Mouse (Mus musculus) spleen, adult 18-20 months (tissue): ENCODE results near the gene Prdm5.

Experiments
- DNase-seq, 2 experiments: peaks; one replicate each; pipeline ENCODE4 v3.0.0; 2022; ENCODE audit warnings: mixed read lengths in 2 of 2

The Prdm5 gene

DNA sequence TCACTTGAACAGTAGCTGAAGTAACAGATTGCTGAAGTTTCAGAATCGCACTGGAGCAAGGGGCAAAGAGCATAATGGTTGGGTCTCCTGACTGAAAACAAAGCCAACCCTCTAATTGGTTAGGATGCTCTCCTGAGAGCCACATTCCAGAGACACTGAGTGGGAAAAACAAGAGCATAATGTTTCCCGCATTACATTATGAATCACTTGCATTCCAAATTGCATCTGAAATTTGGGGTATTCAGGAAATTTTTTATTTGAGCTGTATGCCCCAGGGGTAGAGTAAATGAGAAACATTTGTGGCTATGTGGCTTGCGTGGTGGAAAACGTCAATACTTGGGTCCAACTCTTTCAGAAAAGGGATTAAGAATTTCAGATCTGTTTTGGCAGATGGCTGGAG lies 55.2 kb downstream of the Prdm5 start:
- DNase-seq = no peak

DNA sequence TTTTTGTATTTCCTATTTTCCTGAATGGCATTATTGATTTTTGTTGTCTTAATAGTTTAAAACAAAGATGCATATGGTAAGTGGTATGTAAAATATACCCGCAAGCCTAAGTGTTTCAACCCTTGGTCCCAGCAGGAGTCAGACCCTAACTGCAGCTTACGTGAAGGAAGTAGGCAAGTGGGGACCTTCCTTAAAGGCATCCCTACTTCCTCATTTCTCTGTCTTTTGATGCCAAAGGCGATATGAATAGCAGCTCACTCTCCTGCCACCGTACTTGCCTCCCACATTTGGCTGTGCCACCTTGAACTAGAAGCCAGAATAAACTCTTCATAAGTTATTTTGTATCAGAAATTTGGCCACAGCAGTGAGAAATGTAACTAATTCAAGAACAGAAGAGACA lies 63.8 kb downstream of the Prdm5 start:
- DNase-seq = no peak

DNA sequence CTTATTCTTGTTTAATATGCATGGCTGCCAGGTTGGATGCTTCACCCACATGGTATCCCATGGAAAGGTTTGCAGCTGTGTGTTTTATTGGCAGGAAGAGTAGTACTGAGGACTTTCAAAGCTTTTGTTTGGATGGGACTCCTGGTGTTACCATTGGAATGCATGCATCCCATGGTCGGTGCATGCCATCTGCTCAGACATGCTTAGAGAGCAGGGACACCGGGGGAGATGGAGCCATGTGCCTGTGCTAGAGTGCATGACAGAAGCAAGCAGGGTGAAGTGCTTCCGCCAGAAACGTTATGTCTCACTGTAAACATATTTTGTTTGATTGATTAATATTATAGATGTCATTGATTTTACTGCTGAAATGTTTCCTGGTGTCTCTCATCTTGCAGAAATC lies 70.3 kb downstream of the Prdm5 start:
- no peak for DNase-seq

DNA sequence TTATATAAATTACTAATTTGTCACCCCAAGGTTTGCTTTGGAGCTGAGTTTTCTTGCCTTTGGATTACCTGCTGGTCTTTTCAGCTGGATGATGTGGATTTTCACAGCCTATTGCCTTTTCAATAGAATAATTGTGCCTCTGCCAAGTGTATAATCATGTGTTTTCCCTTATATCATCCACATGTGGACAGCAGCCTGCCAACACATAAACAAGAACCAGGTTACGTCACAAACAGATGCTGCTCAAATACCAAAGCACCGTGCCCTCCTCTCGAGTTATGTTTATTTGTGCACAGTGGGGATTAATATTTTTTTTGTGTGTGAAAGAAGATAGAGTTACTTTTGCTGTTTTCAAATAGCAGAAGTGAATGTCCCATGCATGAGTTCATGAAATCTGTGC lies 70.9 kb downstream of the Prdm5 start:
- DNase-seq = no peak

DNA sequence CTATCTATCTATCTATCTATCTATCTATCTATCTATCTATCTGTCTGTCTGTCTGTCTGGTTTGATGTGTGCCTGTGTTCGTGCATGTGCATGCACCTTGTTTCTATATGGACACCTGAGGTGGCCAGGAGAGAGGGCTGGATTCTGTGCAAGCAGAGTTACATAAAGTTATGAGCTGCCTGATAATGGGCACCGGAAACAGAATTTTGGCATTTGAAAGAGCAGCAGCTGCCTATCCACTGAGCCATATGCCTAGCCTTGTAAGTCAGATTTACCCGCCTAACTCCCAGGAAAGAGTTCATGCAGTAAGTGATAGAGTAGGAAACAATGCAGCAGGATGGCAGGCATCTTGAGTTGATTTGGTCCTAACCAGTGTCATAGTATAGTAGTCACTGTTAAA lies 71.4 kb downstream of the Prdm5 start:
- DNase-seq = no peak

DNA sequence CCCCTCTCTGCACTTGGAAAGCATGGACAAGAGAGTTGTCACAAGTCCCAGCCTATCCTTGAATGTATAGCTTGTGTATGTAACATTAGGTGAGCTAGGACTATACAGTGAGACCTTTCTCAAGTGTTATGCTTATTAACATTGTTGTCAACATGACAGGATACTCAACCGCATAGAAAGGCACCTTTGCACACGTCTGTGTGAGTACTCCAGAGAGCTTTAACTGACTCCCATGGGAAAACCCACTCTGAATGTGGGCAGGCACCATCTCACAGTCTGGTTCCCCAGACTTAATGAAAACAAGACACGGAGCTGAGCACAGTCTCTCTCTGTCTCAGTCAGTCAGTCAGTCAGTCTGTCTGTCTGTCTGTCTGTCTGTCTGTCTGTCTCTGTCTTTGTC lies 75.2 kb downstream of the Prdm5 start:
- no peak for DNase-seq

DNA sequence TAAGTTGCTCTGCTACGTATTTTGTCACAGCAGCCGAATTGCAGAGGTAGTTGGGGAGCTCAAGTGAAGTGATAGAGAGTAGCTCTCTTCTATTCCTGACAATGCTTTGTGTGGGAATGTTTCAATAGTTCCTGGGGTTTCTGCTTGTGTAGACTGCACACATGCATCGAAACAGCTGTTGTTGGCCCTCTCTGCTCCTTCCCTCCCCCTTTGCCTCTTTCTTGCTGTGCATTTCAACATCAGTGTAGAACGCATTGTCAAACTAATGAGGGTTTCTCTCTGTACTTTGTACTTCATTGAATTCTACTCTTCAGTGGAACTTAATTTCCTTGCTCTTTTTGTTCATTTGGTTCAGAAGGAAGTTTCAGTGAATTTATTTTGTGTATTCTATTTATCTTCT lies 75.8 kb downstream of the Prdm5 start:
- no peak for DNase-seq

DNA sequence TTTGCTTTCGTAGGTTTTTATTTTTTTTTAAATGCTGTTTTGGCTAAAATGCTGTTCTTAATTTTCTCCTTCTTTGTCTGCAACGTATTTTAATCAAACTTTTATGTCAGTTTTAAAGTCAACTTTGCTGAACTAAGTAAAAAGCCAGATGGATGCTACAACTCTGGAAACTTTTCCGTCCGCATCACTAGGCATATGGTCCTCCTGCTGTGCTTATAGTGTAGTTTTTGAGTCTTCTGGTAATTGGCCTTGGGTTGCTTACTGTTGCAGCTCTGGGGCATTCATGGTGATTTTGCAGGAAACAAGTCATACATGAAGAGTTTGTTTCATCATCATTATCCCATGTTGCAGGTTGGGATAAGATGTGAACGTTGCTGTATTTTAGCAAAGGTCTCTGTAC lies 81.8 kb downstream of the Prdm5 start:
- DNase-seq = no peak

DNA sequence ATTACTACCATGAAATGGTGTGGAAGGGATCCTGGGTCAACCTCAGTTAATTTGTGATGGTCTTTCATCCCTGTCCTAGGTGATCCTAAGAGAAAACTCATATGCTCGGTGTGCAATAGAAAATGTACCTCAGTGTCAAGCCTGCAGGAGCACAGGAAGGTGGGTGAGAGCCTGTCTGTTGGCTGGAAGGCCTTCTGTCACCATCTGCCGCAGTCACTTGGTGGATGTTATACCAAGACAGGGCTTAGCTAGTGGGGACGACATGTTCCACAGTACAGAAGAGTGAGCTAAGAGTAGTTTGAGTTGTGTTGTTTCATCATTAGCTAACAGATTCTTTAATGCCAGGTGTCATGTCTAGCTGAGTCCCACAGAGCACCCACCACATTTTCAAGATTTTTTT lies 84.0 kb downstream of the Prdm5 start:
- no peak for DNase-seq

DNA sequence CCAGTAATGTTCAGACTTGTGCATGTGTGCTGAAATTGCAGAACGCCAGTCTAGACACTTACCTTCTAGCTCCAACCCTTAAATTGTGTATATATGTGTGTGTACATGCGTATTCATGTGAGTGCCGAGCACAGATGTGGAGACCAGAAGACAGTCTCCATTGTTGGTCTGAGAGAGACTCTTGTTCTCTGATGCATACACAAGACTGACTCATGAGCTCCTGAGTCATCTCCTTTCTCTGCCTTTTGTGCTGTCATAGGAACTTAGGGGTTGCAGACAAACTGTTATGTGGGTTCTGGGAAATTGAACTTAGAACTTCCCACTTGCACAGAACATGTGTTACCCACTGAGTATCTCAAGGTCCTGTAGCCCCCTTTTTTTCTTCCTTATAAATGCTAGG lies 85.4 kb downstream of the Prdm5 start:
- no peak for DNase-seq

DNA sequence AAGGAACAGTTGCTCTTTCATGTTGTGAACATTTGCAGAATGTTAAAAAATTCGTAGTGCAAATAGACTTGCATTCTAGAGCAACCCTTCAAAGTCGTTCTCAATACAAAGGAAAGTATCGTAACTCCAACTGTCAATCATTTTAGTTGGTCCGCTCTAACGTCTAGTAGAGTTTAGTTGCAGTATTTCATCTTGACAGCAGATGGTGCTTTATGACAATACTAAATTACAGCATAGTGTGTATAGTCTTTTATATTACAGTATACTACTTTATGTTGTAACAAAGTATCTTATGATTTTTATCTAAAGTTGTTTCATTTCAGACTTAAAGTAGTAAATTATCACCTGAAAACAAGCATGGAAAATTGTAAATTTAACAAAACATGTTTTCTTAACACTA lies 86.1 kb downstream of the Prdm5 start:
- no peak for DNase-seq

DNA sequence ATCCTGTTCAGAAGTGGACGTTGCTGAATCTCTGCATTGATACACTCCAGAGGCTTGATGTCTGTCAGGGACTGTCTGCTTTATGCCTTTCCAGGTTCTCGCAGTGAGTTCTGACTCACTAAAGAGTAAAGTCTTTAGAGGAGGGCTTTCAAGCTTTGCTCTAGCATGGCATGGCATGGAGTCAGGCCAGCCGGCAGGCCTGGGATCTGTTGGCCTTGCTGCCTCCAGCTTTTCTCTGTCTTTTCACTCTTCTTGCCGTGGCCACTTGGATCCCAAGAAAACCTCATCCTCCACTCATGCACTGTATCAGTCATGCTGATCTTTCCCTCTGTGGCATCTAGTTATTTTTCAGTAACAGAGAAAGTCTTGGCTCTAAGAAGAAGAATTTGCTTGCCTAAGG lies 87.1 kb downstream of the Prdm5 start:
- no peak for DNase-seq

DNA sequence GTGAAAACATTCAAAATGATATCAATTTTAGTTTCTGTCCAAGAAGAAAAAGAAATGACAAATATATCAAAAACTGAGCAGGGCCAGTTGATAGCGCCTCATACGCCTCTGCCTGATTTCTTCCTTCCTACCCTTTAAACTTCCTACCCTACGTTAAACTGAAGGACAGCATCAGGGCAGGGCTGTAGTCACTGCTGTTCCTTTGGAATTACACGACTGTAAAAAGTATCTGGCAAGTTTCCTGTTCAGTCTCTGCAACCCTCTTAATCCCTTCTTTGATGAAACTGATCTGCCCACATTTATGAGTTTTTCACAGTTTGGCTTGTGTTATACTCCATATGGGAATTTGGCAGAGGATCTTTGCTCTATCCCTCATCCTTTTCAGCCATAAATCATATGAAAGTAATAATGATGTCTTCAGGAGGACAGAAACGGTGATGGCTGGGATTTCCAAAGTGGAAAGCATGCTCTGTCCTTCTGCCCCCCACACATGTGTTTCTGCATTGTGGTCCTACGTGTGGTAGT lies 93.0 kb downstream of the Prdm5 start:
- DNase-seq = no peak

DNA sequence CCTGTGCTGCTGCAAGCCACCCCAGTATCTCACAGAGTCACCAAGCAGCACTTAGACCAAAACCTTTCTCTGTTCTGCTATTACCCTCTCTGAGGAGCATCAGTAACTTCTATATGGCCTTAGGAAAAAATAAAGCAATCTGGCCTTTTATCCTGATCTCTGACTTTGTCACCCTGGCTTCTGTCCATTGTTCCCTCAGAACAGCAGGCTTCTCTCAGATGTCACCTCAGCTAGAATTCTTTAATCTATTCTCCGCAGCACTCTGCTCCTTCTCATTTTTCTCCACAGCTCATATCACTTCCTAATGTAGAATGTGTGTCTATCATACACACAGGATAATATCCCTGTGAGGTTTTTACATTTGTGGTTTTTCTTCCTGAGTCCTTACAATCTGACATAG lies 99.5 kb downstream of the Prdm5 start:
- DNase-seq = no peak

DNA sequence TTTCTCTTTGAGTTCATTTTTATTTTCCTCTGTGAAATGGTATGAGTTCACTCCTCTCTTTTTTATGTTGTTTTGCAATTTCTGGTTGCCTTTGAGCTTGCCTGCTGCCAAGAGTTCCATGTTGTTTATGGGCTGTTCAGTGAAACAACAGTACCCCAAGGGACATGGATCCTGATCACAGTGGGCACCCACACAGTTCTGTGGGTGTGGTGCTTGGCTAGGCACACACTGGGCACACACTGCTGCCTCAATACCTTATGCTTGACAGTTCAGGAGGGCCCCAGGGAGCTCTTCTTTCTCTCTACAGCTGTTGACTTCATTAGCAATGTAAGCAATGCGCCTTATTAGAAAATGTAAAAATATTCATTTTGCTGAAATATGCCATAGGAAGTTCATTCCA lies 110.0 kb downstream of the Prdm5 start:
- no peak for DNase-seq

DNA sequence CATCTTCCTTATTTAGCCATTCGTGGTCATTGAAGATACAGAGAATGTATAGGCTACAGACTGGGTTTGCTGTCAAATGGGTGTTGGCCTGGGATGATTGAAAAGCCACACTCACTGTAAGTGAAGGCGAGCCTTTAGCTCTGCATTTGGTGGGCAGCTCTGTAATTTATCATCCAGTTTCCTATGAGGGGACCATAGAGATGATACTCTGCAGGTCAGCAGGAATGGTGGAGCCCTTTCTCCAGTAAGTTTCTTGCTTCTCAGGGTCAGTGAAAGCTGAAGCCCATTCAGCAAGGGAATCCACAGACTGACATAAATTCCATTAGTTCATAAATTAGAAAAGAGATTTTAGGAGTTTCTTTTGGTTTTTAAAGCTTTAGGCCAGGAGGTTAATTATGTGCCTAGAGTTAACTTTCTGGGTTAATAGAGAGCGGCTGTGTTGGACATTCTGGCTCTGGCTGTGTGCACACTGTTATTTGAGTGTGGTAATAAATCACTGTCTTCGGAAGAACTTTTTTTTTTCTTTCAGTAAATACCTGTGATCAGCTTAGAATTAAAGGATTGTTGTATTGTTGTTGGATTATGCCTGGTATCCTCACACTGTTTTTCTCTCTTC lies 113.4 kb downstream of the Prdm5 start:
- DNase-seq = no peak

DNA sequence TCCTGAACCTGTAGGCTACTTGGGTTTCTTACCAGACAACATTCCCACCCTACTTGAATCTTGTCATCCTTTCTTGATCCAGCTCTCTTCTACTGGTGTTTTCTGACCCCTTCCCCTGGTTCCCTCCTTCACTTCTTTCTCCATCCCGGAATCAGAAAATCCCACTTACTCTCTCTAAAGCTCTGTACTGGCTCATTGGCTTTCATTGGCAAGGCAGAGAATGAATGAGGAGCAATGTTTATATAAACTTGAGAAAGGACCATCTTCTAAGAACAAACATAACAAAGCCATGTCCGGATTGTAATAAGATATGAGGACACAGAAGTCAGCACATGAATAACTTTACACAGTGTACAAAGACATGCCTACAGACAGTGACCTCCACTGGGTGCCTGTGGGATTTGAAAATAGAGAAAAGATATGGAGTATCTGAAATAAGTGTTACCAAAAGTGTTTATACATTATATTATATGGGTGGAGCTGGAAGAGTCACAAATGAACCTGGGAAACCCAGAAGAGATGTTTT lies 127.9 kb downstream of the Prdm5 start:
- no peak for DNase-seq

DNA sequence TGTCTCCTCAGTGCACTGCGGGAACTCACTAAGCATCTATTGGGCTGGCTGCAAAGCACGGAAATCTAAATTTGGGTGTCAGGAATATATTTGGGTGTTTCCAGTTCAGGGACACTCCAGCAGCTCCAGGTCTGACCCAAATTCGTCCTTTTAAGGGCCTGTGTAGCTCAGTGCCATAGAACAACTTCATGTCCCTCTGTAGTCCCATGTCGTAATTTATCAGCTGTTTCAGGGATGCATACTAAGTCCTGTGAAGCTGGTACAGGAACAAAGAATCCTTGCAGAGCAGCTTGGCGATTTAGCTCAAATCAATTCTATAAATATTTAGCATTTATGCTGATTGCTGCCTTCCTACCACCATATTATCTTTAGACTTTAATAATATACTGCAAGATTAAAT lies 136.6 kb downstream of the Prdm5 start:
- no peak for DNase-seq

DNA sequence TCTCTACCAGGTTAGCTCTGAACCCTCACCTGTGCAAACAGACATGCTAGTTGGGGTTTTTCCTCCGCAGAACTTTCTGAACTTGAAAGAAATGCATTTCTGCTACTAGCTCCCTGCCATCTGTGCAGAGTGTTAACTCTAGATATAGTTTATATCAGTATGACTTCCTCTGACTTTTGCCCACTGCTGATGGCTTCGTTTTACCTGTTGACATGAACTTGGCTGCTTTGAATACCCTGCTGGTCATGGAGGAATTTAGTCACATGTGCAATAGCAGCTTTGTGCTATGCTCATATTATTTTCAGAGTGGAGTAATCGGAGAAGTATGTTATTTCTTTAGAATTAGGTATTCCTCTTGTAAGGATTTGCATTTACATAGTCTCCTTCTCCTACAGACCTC lies 142.9 kb downstream of the Prdm5 start:
- no peak for DNase-seq

DNA sequence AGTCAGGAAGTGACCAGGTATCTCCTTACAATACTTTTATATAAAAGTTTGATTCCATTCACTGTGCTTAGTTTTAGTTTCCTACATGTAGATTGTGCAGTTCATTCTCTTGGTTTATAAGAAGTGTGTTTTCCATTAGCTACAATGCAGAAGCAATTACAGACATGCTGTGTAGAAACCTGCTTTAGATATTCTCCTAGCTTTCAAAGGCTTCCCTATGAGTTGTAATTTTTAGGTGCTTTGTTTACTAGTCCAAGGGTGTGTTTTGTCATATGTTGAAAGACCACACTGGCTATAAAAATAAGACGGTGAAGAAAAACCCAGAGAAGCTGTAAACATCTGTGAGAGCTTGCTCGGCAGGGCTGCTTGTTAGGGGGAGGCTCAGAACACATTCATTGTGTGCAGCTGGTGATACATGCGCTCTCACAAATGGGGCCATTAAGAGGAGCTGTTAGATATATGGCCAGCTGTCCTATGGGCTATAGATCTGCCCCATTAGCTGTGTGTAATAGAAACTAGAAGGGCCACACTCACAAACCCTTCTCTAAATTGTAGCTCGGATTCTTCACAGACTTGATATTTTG lies 144.8 kb downstream of the Prdm5 start:
- no peak for DNase-seq

DNA sequence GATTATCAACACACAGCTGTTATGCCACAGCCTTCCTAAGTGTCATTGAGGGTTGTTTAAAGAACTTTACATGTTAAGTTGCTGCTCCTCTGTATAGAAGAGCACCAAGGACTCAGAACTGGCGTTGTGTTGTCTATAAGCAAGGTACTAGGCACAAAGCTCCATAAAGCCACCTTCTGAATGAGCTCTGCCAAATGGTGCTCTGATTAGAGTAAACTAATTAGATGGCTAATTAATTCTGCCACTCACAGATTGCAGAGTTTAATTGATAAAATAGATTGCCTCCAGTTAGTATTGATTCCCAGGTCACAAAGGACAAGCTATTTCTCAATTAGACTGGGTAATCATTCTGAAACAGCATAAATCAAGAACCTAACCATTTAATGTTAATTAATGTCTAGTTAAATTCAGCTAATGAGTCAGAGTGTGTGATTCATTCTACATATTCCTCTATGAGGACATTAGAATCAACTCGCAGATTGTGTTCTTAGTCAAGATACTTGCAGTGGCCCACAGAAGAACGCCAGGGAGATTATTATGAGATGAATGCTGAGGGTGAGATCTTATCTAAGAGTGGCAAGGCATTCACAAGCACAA lies 147.0 kb downstream of the Prdm5 start:
- DNase-seq = no peak

DNA sequence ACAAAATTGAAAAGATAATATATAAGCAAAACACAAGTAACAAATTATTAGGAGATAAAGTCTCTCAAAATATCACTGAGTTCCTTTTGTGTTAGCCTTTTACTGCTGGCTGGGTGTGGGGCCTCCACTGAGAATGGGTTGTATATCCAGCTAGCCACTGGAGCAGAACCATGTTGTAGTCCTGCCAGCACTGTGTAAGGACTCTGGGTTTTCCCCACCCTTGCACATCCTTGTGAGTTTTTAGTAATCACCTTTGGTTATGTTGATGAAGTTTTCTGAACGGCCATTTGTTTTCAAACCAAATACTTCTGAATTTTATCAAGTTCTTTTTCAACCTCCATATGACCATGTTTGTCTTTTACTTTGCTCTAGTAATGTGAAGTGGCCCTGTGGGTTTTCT lies 151.7 kb downstream of the Prdm5 start:
- DNase-seq = no peak

DNA sequence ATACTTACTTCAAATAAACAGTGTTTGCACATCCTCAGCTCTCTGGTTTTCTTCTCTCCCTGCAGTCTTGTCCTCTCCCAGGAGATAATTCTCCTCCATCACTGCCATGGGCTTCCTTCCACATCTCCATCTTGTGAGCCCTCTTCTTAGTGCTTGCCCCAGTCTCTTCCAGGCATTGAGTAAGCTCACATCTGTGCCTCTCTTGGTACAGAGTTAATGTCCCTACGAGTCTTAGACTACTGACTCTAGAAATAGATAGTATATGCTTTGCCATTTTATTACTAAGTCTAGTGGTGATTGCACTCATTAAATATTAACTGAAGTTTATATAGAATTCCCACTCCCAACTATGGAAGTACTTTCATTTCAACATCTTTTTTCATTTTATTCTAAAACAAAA lies 154.0 kb downstream of the Prdm5 start:
- DNase-seq = no peak

DNA sequence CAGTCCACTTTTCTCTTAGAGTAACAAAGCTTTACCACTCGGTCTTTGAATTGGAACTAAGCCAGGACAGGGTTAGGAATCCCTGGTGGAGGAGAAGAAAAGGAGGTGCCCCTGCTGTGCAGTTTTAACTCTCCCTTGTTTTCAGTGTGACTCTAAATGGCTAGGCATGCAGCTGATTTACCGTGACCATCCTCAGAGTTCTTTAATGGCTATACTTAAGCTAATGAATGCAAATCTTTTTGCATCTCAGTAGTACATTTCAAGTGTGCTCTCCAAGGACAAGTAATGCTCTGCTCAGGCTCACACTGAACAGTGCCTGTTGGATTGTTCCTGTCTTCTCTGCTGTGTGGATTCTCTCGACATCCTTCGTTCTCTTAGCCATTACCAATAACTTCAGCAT lies 154.4 kb downstream of the Prdm5 start:
- DNase-seq = no peak
